ENCODE assay signal across 11 mouse cellular contexts in the genomic region with DNA sequence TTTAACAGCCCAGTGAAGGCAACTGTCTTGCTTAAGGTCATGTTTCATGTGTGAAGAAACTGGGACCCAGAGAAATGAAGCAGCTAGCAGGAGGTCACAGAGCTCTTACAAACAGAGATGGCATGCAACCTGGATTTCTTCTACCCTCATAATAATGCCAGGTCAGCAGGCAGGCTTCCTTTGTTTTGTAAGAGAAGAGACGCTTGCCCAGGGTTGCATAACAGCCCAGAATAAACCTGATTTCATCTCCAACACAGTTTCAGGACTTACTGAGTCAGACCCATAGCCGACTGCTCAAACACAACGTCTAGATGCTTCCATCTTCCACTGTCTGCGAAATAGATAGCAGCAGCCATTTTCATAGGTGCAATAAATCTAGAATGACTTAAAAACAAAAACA.
DNase-seq lines count a peak whose midpoint lies in the region; ATAC-seq and TF ChIP-seq lines count a peak whose summit lies in the region.
"Had no signal": no experiment of that assay in that cellular context is flagged by ENCODE, and none has a peak within 500 bp of the region (broad histone marks: within the 10 kb centered on the region; RNA-seq: fewer than 3 reads in every experiment).

No protein-coding gene starts in this region.

- no peaks in the 10 kb centered on the region for H3K27me3 ChIP-seq in kidney, adult 2 months (replicated peaks; ENCODE audit: control insufficient read depth, insufficient read depth, low read length)
- no peaks in the 10 kb centered on the region for H3K27me3 ChIP-seq in hindbrain, embryonic 11.5 days (ENCODE audit: control insufficient read depth, insufficient read depth, low read length)

- H3K4me2 ChIP-seq in hindbrain, embryonic 11.5 days (replicated peaks; ENCODE audit: low read depth, low read length) = no peak overlapping the region
- H3K4me2 ChIP-seq: liver, embryonic 11.5 days had no signal

- WGBS in kidney, adult 2 months = 67% methylated on average over 4 of the region's 4 CpGs
- 88% methylated on average over 4 of the region's 4 CpGs for WGBS in hindbrain, embryonic 11.5 days

- peak; percentile 18 for DNase-seq in adrenal gland, adult 8-10 months
- DNase-seq in adrenal gland, postnatal 4 days (ENCODE audit: low spot score in 2 of 2) = no peak
- DNase-seq in kidney, adult 2 months = peak; percentile 14
- no peak for DNase-seq in kidney, postnatal 10 days
- peak; percentile 62 for DNase-seq in adipocyte (ENCODE audit: low spot score)
- peak; percentile 29 for DNase-seq in lung, postnatal 14 days
- DNase-seq in spleen, postnatal 36 days (ENCODE audit: low spot score in 2 of 2) = no peak
- no peak for DNase-seq in hindbrain, embryonic 11.5 days (ENCODE audit: low spot score)
- DNase-seq: kidney, postnatal 25 days; thymus, postnatal 36 days had no signal

- TF ChIP-seq CTCF in kidney, adult 2 months (conservative IDR thresholded peaks at IDR 0.05; ENCODE audit: insufficient read depth, insufficient read length, low read depth, low read length) = no peak

- H3K27ac ChIP-seq in kidney, adult 2 months (ENCODE audit: insufficient read depth, low read depth, low read length) = no peak overlapping the region
- H3K27ac ChIP-seq in hindbrain, embryonic 11.5 days (ENCODE audit: low read depth, low read length) = no peak overlapping the region

- H3K4me1 ChIP-seq in kidney, adult 2 months (ENCODE audit: control insufficient read depth, insufficient read depth, low read length) = no peaks in the 10 kb centered on the region; the same call in 1 of the 2 replicates
- H3K4me1 ChIP-seq in hindbrain, embryonic 11.5 days (replicated peaks; ENCODE audit: control insufficient read depth, insufficient read depth, low read length) = no peaks in the 10 kb centered on the region

- no peak overlapping the region for H3K4me3 ChIP-seq in kidney, adult 2 months (ENCODE audit: insufficient read depth, low read depth, low read length)
- no peak overlapping the region for H3K4me3 ChIP-seq in hindbrain, embryonic 11.5 days (ENCODE audit: low read depth, low read length)

- no peaks in the 10 kb centered on the region for H3K36me3 ChIP-seq in kidney, adult 2 months (ENCODE audit: control insufficient read depth, insufficient read depth, low read length)
- no peaks in the 10 kb centered on the region for H3K36me3 ChIP-seq in hindbrain, embryonic 11.5 days (ENCODE audit: control insufficient read depth, insufficient read depth, low read length)

- TF ChIP-seq POLR2A in kidney, adult 2 months (IDR thresholded peaks at IDR 0.05; ENCODE audit: low read depth, low read length) = no peak

- ATAC-seq in hindbrain, embryonic 11.5 days (ENCODE audit: low FRiP score) = no peak

- no peaks in the 10 kb centered on the region for H3K9me3 ChIP-seq in hindbrain, embryonic 11.5 days (ENCODE audit: control insufficient read depth, low read length)

- no peak overlapping the region for H3K9ac ChIP-seq in hindbrain, embryonic 11.5 days (ENCODE audit: low read depth, low read length)

Comparison
In these comparisons a context has a peak if more than half of its experiments do, and no peak if none do; other contexts are left out.
1. DNase-seq: peak in adrenal gland, adult 8-10 months (single experiment), kidney, adult 2 months (single experiment), adipocyte (single experiment) and lung, postnatal 14 days (single experiment); none in adrenal gland, postnatal 4 days (0 of 2), kidney, postnatal 10 days (single experiment), spleen, postnatal 36 days (0 of 2) and hindbrain, embryonic 11.5 days (single experiment).